Mouse (Mus musculus) gastrocnemius, adult 2 months (tissue): ENCODE results near the gene Zbtb20. TPM values are rescaled to one million over a fixed set of nuclear protein-coding genes. Genes with fewer than 3 reads are reported as not detected.

Experiments
- DNase-seq: peaks from one replicate; pipeline ENCODE4 v3.0.0; 2022
- H3K27ac ChIP-seq: fragments of 200-600 bp; 2 replicates; pipeline ENCODE4 v1.8.1; 2022; ENCODE audit warnings: mild to moderate bottlenecking
- H3K4me3 ChIP-seq: fragments of 200-600 bp; 2 replicates; pipeline ENCODE4 v1.8.1; 2022; ENCODE audit warnings: mild to moderate bottlenecking, moderate library complexity
- CTCF ChIP-seq: fragments of 200-600 bp; IDR thresholded peaks from 2 replicates; pipeline ENCODE4 v1.8.1; 2022; ENCODE audit warnings: antibody characterized with exemption, mild to moderate bottlenecking, moderate library complexity
- intact Hi-C: fragments of 180-260 bp; cut with DNase I; formaldehyde crosslinking; loops from one replicate; pipeline ENCODE4 v1.15.1; 2025
- total RNA-seq, 2 experiments: library from RNA; stranded (reverse); gene quantifications; 2 replicates each; pipeline ENCODE4 v1.2.3; 2021

Gene Zbtb20
- total RNA-seq, 2 experiments from 2014 or later = 87.2 to 104 TPM

GRCm38 (mm10) chr16:43036510-43036909, 160.8 kb downstream of the Zbtb20 start:
- intact Hi-C loops = no loop called here
- TF ChIP-seq CTCF = no peak
- no peak overlapping the region for H3K27ac ChIP-seq
- DNase-seq = no peak
- no peak overlapping the region for H3K4me3 ChIP-seq

- no peak overlapping the region for H3K4me3 ChIP-seq
- DNase-seq = no peak
- intact Hi-C loops = no loop called here
- H3K27ac ChIP-seq = no peak overlapping the region
- no peak for TF ChIP-seq CTCF
These were observed 161.6 kb downstream of the Zbtb20 start for GRCm38 (mm10) chr16:43037320-43037719.

GRCm38 (mm10) chr16:43045611-43046010, 169.9 kb downstream of the Zbtb20 start:
- H3K4me3 ChIP-seq = no peak overlapping the region
- no peak for DNase-seq
- no peak overlapping the region for H3K27ac ChIP-seq
- TF ChIP-seq CTCF = no peak
- intact Hi-C loops = no loop called here

GRCm38 (mm10) chr16:43046686-43047085, 171.0 kb downstream of the Zbtb20 start:
- TF ChIP-seq CTCF = no peak
- Histone ChIP-seq H3K4me3 (no peak overlapping the region), H3K27ac (no peak overlapping the region)
- DNase-seq = no peak
- intact Hi-C loops = no loop called here

GRCm38 (mm10) chr16:43069666-43070295, 194.1 kb downstream of the Zbtb20 start:
- intact Hi-C loops = no loop called here
- Histone ChIP-seq H3K4me3 (no peak overlapping the region), H3K27ac (no peak overlapping the region)
- DNase-seq = no peak
- no peak for TF ChIP-seq CTCF

- no peak overlapping the region for H3K27ac ChIP-seq
- no peak overlapping the region for H3K4me3 ChIP-seq
- DNase-seq = no peak
- intact Hi-C loops = no loop called here
- TF ChIP-seq CTCF = no peak
These were observed 196.2 kb downstream of the Zbtb20 start for GRCm38 (mm10) chr16:43071875-43072274.

- intact Hi-C loops = no loop called here
- DNase-seq = no peak
- H3K4me3 ChIP-seq = no peak overlapping the region
- H3K27ac ChIP-seq = no peak overlapping the region
- no peak for TF ChIP-seq CTCF
These were observed 197.3 kb downstream of the Zbtb20 start for GRCm38 (mm10) chr16:43072818-43073594.

GRCm38 (mm10) chr16:43080403-43080802, 204.7 kb downstream of the Zbtb20 start:
- no peak for TF ChIP-seq CTCF
- Histone ChIP-seq H3K27ac (peak overlapping the region; percentile 56), H3K4me3 (no peak overlapping the region)
- intact Hi-C loops = no loop called here
- DNase-seq = peak; percentile 34

- TF ChIP-seq CTCF = no peak
- H3K27ac ChIP-seq = peak overlapping the region; percentile 56
- DNase-seq = peak; percentile 50
- H3K4me3 ChIP-seq = no peak overlapping the region
- intact Hi-C loops = no loop called here
These were observed 205.4 kb downstream of the Zbtb20 start for GRCm38 (mm10) chr16:43080923-43081702.

- Histone ChIP-seq H3K27ac (peak overlapping the region; percentile 9), H3K4me3 (no peak overlapping the region)
- peak; percentile 50 for DNase-seq
- intact Hi-C loops = no loop called here
- TF ChIP-seq CTCF = no peak
These were observed 206.3 kb downstream of the Zbtb20 start for GRCm38 (mm10) chr16:43081995-43082394.

- DNase-seq = no peak
- Histone ChIP-seq H3K27ac (peak overlapping the region; percentile 9; the same call in 1 of the 2 replicates), H3K4me3 (no peak overlapping the region)
- intact Hi-C loops = no loop called here
- no peak for TF ChIP-seq CTCF
These were observed 207.1 kb downstream of the Zbtb20 start for GRCm38 (mm10) chr16:43082801-43083200.

GRCm38 (mm10) chr16:43090188-43090587, 214.5 kb downstream of the Zbtb20 start:
- no peak overlapping the region for H3K4me3 ChIP-seq
- H3K27ac ChIP-seq = no peak overlapping the region
- no peak for DNase-seq
- TF ChIP-seq CTCF = no peak
- intact Hi-C loops = no loop called here

GRCm38 (mm10) chr16:43094161-43094560, 218.5 kb downstream of the Zbtb20 start:
- Histone ChIP-seq H3K27ac (no peak overlapping the region), H3K4me3 (no peak overlapping the region)
- TF ChIP-seq CTCF = no peak
- DNase-seq = no peak
- intact Hi-C loops = no loop called here
